Mouse (Mus musculus) kidney, adult 11 months (tissue): ENCODE measurements at regions not wholly inside any gene's neighbourhood (a gene's known extent, or its start where the extent isn't known, plus 50 kb on each side); places are given as distances from the start of the nearest gene placed in this dataset.
"Not testable (repeated sequence)": the region's sequence is repeated elsewhere in the genome, so short reads cannot be mapped to it uniquely, and the experiment has no call there.

Experiments used
- DNase-seq: peaks from one replicate; pipeline ENCODE4 v3.0.0; 2022

DNA sequence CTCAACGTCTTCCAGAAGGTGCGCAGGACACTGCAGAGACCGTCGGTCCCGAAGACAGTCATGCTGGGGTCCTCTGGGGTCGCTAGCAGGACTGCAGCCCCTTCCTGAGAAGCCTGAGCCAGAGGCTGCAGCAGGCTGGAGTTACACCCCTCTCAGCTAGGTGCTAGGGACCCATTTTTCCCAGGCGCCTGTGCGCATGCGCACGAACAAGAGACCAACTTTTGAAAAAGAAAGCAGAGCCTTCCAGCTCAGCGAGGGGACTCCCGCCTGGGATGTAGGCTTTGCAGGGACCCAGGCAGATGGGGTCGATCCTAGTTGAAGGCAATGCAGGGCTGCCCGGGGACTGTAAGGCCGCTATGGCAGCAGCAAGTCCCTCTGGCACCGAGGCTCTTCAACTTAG lies 104.7 kb upstream of the Atg7 start:
- DNase-seq: not testable (repeated sequence)

DNA sequence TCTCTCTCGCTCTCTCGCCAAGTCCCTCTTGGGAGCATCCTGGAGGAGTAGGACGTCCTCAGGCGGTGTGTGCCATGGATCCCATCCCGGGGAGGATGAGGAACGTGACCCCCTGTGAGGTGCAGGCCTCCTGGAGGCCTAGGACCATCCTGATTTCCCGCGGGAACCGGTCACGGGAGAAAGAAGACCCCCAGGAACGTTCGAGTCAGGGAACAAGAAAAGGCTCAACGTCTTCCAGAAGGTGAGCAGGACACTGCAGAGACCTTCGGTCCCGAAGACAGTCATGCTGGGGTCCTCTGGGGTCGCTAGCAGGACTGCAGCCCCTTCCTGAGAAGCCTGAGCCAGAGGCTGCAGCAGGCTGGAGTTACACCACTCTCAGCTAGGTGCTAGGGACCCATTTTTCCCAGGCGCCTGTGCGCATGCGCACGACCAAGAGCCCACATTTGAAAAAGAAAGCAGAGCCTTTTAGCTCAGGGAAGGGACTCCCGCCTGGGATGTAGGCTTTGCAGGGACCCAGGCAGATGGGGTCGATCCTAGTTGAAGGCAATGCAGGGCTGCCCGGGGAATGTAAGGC lies 92.7 kb upstream of the Atg7 start:
- not testable (repeated sequence) for DNase-seq

DNA sequence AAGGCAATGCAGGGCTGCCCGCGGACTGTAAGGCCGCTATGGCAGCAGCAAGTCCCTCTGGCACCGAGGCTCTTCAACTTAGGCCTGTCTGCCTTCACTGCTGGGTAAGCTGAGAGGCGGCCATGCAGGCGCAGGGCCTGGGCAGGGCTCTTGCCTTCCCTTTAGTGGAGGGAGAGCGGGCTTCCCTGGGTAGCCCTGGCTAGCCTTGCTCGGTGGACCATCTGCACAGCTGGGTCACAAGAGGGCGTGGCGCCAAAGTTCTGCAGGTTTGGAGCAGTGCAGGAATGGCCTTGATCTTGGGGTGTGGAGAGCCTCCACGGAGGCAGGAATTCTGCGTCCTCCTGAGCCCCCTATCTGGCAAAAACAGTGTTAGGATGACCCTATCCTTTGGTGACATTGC lies 89.8 kb upstream of the Atg7 start:
- peak; percentile 4 for DNase-seq

DNA sequence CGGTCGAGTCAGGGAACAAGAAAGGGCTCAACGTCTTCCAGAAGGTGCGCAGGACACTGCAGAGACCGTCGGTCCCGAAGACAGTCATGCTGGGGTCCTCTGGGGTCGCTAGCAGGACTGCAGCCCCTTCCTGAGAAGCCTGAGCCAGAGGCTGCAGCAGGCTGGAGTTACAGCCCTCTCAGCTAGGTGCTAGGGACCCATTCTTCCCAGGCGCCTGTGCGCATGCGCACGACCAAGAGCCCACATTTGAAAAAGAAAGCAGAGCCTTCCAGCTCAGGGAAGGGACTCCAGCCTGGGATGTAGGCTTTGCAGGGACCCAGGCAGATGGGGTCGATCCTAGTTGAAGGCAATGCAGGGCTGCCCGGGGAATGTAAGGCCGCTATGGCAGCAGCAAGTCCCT lies 87.7 kb upstream of the Atg7 start:
- not testable (repeated sequence) for DNase-seq

DNA sequence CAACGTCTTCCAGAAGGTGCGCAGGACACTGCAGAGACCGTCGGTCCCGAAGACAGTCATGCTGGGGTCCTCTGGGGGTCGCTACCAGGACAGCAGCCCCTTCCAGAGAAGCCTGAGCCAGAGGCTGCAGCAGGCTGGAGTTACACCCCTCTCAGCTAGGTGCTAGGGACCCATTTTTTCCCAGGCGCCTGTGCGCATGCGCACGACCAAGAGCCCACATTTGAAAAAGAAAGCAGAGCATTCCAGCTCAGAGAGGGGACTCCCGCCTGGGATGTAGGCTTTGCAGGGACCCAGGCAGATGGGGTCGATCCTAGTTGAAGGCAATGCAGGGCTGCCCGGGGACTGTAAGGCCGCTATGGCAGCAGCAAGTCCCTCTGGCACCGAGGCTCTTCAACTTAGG lies 65.6 kb upstream of the Atg7 start:
- DNase-seq: not testable (repeated sequence)
